Mouse (Mus musculus): ENCODE measurements at regions not wholly inside any gene's neighbourhood (a gene's known extent, or its start where the extent isn't known, plus 50 kb on each side); places are given as distances from the start of the nearest gene placed in this dataset.
"Not testable (repeated sequence)": the region's sequence is repeated elsewhere in the genome, so short reads cannot be mapped to it uniquely, and the experiment has no call there.

DNA sequence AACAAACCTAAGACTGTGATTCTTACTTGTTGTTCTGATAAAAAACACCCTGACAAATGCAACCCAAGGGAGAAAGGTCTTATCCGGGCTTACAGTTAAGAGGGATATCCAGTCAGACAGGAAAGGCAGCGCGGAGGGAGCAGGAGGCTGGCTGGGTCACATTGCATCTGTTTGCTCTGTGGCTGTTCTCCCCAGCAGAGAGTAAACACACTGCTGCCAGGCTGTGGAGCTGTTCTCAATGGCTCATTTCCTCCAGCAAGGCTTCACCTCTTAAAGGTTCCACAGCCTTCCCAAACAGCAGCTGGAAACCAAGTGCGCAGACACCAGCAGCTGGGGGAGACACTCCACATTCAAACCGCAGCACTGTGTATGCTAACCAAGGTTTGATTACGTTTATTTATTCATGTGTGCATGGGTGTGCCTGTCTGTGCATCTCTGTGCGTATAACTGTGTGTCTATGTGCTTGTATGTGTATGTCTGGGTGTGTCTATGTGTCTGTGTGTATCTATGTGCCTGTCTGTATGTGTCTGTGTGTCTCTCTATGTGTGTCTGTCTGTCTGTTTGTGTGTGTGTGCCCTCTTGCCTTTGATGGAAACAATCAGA, 179.2 kb upstream of the Ipo5 start:
- no peak for DNase-seq (ENCODE audit: low read depth, low spot score)
- 36% methylated on average over 7 of the region's 7 CpGs for WGBS

DNA sequence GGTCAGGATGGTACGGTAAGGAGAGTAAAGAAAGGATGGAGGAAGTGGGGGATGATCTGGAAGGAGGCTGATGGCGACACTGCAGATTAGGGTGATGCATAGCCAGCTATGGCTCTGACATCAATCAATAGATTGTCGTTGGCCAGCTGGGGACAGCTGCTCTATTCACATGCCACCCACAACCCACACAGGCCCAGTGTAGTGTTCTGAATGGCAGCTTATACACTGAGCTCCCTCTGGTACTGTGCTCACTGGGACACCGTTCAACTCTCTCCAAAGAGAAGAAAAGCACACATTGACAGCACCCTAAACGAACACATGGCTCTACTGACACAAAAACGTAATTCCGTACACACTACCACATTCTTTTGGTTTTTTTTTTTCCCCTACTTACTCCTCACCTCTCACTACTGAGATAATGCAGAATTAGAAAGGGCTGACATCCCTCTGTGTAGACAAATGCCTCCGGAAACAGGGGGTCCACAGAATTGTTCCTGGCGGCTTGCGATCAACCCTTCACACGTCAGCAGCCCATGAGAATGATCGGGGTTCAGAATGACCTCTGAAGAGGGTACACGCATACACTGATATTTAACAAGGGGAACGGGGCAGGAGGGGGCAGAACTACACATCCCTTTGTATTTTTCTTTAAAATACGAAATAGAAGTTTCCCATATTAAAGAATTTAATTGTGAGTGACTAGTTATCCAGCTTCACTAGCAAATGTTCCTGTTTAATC, 178.5 kb upstream of the Ipo5 start:
- DNase-seq (ENCODE audit: low read depth, low spot score): no peak
- WGBS: 79% methylated on average over 15 of the region's 15 CpGs

GRCm38 (mm10) chr14:120741492-120742054, 169.5 kb upstream of the Ipo5 start:
- no peak for DNase-seq (ENCODE audit: low read depth, low spot score)
- 72% methylated on average over 5 of the region's 5 CpGs for WGBS

GRCm38 (mm10) chr14:120754011-120754410, 157.0 kb upstream of the Ipo5 start:
- DNase-seq (ENCODE audit: low read depth, low spot score): no peak
- WGBS: 58% methylated on average over 1 of the region's 1 CpGs

DNA sequence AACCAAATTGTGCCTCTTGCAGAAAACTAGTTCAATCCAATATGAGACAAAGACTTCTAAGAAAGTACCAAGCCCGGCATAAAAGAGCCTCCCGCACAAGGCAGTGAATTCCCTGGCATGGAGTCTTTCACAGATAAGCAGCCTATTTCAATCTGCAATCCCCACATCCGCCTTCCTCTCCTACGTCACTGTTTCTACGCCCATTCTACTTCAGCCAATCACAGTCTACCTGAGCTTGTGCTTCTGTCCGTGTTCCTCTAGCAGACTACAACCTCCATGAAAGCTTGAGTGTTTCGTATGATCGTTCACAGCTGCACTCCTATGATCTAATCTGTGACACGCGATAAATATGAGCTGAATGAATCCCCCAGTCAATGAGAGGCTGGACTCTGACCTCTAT, 155.6 kb upstream of the Ipo5 start:
- WGBS: 63% methylated on average over 10 of the region's 10 CpGs
- DNase-seq (ENCODE audit: low read depth, low spot score): no peak

DNA sequence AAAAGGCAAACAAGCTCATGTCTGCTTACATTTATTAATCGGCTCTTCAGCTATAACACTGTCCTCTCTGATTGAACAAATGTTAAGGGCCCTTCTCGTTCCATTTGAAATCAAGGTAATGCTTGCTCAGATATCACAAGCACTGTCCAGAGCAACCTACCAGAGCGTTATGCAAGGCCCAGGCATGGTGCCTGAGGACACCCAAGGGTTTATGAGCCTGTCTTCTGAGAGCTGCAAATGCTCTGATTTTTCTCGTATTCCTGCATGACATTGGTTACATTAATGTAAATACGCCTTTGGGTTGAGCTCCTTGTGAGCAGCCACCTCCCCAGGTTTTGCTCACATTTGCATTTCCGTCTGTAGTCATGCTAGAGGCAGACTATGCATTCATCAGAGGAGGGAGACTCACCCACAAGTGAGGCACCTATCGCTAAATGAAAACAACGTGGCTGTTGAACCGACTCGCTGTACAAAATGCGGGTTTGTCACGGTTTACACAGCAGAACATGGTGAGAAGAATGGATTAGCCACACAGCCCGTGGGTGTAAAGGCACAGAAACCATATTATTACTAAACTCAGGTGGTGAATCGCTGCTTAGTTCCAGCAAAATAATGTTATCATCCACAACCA, 152.7 kb upstream of the Ipo5 start:
- 82% methylated on average over 14 of the region's 14 CpGs for WGBS
- no peak for DNase-seq (ENCODE audit: low read depth, low spot score)

GRCm38 (mm10) chr14:120762168-120762567, 148.9 kb upstream of the Ipo5 start:
- no peak for DNase-seq (ENCODE audit: low read depth, low spot score)
- WGBS: 49% methylated on average over 7 of the region's 7 CpGs

- DNase-seq (ENCODE audit: low read depth, low spot score): no peak
These were observed 148.3 kb upstream of the Ipo5 start for GRCm38 (mm10) chr14:120762733-120763132.

GRCm38 (mm10) chr14:120763796-120764195, 147.2 kb upstream of the Ipo5 start:
- DNase-seq (ENCODE audit: low read depth, low spot score): no peak
- WGBS: 55% methylated on average over 5 of the region's 5 CpGs

More at GRCm38 (mm10) chr14:120762733-120763132, 148.3 kb upstream of the Ipo5 start:
- WGBS: 76% methylated on average over 11 of the region's 11 CpGs

DNA sequence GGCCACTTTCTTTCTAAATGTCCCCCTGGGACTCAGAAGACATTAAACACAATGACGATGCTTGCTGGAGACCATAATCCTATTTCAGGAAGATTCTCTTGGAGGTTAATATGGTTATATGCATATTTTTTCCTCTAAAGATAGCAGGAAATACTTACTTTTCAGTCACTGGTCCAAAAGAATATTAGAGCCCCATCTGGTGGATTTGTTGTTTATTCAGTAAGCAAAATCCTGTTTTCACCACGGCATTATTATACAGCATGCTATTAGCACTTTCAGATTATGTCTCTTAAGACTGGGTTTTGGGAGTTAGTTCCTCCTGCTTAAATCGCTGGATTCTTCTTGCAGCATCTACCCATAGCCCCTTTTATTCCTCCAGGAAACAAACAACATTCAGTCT, 146.6 kb upstream of the Ipo5 start:
- no peak for DNase-seq (ENCODE audit: low read depth, low spot score)
- WGBS: 57% methylated on average over 3 of the region's 3 CpGs

DNA sequence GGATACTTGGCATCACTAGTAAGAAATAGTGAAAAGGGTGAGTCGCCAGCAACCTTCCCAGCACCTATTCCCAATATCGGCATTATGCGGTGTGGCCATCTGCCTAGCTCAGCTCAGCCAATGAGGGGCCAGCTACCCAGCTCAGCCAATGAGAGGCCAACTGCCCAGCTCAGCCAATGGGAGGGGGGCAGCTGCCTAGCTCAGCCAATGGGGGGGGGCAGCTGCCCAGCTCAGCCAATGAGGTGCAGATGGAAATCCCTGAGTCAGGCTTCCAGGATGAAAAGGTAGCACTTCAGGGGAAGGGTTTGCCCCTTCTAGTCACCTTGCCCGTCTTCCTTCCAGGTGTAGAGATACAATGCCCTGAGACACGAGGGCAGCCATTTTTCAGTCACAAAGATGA, 144.6 kb upstream of the Ipo5 start:
- DNase-seq (ENCODE audit: low read depth, low spot score): no peak
- 84% methylated on average over 5 of the region's 5 CpGs for WGBS

DNA sequence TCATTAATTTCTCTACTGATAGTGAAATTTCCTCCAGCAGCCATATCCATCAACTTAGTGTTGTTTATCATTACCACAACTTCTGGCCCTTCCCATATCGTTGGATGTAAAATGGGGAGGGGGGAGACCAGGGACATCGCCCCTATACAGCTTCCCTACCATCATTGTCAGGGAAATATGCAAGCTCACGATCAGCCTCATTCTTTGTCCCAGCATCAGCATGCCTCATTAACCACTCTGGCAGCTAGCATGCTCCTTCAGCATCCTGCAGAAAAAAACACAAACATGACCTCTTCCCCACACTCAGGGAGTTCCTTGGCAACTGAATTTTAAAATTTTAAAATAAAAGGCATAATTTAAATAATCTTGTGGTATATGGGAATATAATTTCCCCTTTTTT, 140.4 kb upstream of the Ipo5 start:
- 79% methylated on average over 3 of the region's 3 CpGs for WGBS
- DNase-seq (ENCODE audit: low read depth, low spot score): no peak

GRCm38 (mm10) chr14:120773001-120773400, 138.0 kb upstream of the Ipo5 start:
- 65% methylated on average over 4 of the region's 4 CpGs for WGBS

GRCm38 (mm10) chr14:120791828-120792554, 119.0 kb upstream of the Ipo5 start:
- 67% methylated on average over 4 of the region's 4 CpGs for WGBS
- no peak for DNase-seq (ENCODE audit: low read depth, low spot score)

More at GRCm38 (mm10) chr14:120773001-120773400, 138.0 kb upstream of the Ipo5 start:
- not testable (repeated sequence) for DNase-seq (ENCODE audit: low read depth, low spot score)

GRCm38 (mm10) chr14:120797916-120798490, 113.0 kb upstream of the Ipo5 start:
- DNase-seq (ENCODE audit: low read depth, low spot score): no peak
- 67% methylated on average over 7 of the region's 7 CpGs for WGBS

GRCm38 (mm10) chr14:120803191-120803590, 107.8 kb upstream of the Ipo5 start:
- 81% methylated on average over 6 of the region's 6 CpGs for WGBS
- DNase-seq (ENCODE audit: low read depth, low spot score): no peak

- WGBS: 29% methylated on average over 12 of the region's 12 CpGs
These were observed 107.3 kb upstream of the Ipo5 start for GRCm38 (mm10) chr14:120803739-120804138.

GRCm38 (mm10) chr14:120804183-120804848, 106.7 kb upstream of the Ipo5 start:
- no peak for DNase-seq (ENCODE audit: low read depth, low spot score)
- WGBS: 38% methylated on average over 7 of the region's 7 CpGs

More at GRCm38 (mm10) chr14:120803739-120804138, 107.3 kb upstream of the Ipo5 start:
- DNase-seq (ENCODE audit: low read depth, low spot score): no peak

- 44% methylated on average over 6 of the region's 6 CpGs for WGBS
- DNase-seq (ENCODE audit: low read depth, low spot score): no peak
These were observed 105.9 kb upstream of the Ipo5 start for GRCm38 (mm10) chr14:120805137-120805536.

All from large intestine, adult 2 months (tissue).